Mouse (Mus musculus): ENCODE data around the gene Treh.

- TF ChIP-seq POLR2A (IDR thresholded peaks at IDR 0.05; ENCODE audit: insufficient read length, low read depth): no peak
- TF ChIP-seq MAX (IDR thresholded peaks at IDR 0.05; ENCODE audit: low read depth): no peak
- no peak for TF ChIP-seq POLR2AphosphoS2 (IDR thresholded peaks at IDR 0.05; ENCODE audit: insufficient read length, low read depth)
- no peak for TF ChIP-seq CEBPB (IDR thresholded peaks at IDR 0.05; ENCODE audit: insufficient read depth, poor library complexity, severe bottlenecking)
- no peak for TF ChIP-seq E2F4 (IDR thresholded peaks at IDR 0.05; ENCODE audit: insufficient read depth)
- TF ChIP-seq USF1 (IDR thresholded peaks at IDR 0.05; ENCODE audit: low read depth): no peak
- TF ChIP-seq TCF12 (IDR thresholded peaks at IDR 0.05; ENCODE audit: insufficient read depth, poor library complexity, severe bottlenecking): no peak
Observed at GRCm38 (mm10) chr9:44716997-44717821, 44.2 kb downstream of the Treh start.

Data from myocyte (in vitro differentiated cells).